Mouse (Mus musculus) brown adipose tissue, adult 24 weeks (tissue): Measurements from ENCODE around the gene Ears2. TPM values are rescaled to one million over a fixed set of nuclear protein-coding genes. Genes with fewer than 3 reads are reported as not detected.

Experiments
- H3K27ac ChIP-seq: fragments of 200-500 bp; replicated peaks from 2 replicates; pipeline ENCODE4 v1.5.1; 2012; ENCODE audit warnings: low read depth, mild to moderate bottlenecking, low read length
- H3K4me1 ChIP-seq: fragments of 200-500 bp; 2 replicates; pipeline ENCODE4 v1.6.1; 2012; ENCODE audit warnings: low read length, mixed read lengths; ENCODE audit not compliant: control insufficient read depth, insufficient read depth, insufficient read length
- H3K4me3 ChIP-seq: fragments of 200-500 bp; 2 replicates; pipeline ENCODE4 v1.5.1; 2012; ENCODE audit warnings: low read depth, mild to moderate bottlenecking, low read length, moderate library complexity; ENCODE audit not compliant: insufficient read depth
- polyA plus RNA-seq: library from polyadenylated mRNA; stranded (reverse); fragments of >200 nt; gene quantifications from 2 replicates; pipeline ENCODE4 v1.2.4, GENCODE M21; 2012; ENCODE audit not compliant: missing spikeins, insufficient read depth, insufficient read length

Ears2 gene
- polyA plus RNA-seq, 1 experiment, result 4.8 TPM

GRCm38 (mm10) chr7:122066102-122066944 lies 740 bp downstream of the Ears2 start:
- Histone ChIP-seq H3K27ac (peak overlapping the region; percentile 94), H3K4me3 (peak overlapping the region; percentile 90), H3K4me1 (peaks cover 4% of the 10 kb centered on the region; the same call in 1 of the 2 replicates)

GRCm38 (mm10) chr7:122065656-122066055 lies 1.4 kb downstream of the Ears2 start:
- Histone ChIP-seq H3K4me1 (peaks cover 4% of the 10 kb centered on the region; the same call in 1 of the 2 replicates), H3K4me3 (no peak overlapping the region), H3K27ac (no peak overlapping the region)

GRCm38 (mm10) chr7:122056633-122057032 lies 10.4 kb downstream of the Ears2 start:
- no peak overlapping the region for H3K27ac ChIP-seq
- H3K4me3 ChIP-seq, result no peak overlapping the region
- H3K4me1 ChIP-seq, result no peaks in the 10 kb centered on the region

GRCm38 (mm10) chr7:122050834-122051233 lies 16.2 kb downstream of the Ears2 start:
- Histone ChIP-seq H3K4me3 (no peak overlapping the region), H3K4me1 (no peaks in the 10 kb centered on the region), H3K27ac (no peak overlapping the region)

DNA sequence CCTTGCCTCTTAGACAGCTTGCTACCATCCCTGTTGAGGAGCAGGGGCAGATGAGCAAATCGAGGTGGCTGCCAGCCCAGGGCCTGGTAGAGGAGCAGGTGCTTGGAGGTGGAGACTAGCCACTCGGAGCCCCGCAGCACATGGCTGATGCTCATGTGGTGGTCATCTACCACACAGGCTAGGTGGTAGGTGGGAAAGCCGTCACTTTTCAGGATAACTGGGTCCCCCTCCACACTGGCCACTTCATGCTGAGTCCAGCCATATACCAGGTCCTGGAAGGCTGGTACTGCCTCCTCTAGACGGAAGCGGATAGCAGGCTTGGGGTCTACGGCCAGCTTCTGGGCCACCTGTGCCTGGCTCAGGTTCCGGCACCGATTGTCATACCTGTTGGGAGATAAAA lies 18.9 kb downstream of the Ears2 start:
- no peaks in the 10 kb centered on the region for H3K4me1 ChIP-seq
- no peak overlapping the region for H3K4me3 ChIP-seq
- H3K27ac ChIP-seq, result no peak overlapping the region

- no peak overlapping the region for H3K27ac ChIP-seq
- H3K4me1 ChIP-seq, result no peaks in the 10 kb centered on the region
- no peak overlapping the region for H3K4me3 ChIP-seq
These were observed 20.2 kb downstream of the Ears2 start for GRCm38 (mm10) chr7:122046813-122047212.

GRCm38 (mm10) chr7:122045711-122046110 lies 21.4 kb downstream of the Ears2 start:
- Histone ChIP-seq H3K4me1 (no peaks in the 10 kb centered on the region), H3K27ac (no peak overlapping the region), H3K4me3 (no peak overlapping the region)

- Histone ChIP-seq H3K4me1 (no peaks in the 10 kb centered on the region), H3K27ac (no peak overlapping the region), H3K4me3 (no peak overlapping the region)
These were observed 21.9 kb downstream of the Ears2 start for GRCm38 (mm10) chr7:122045181-122045634.

- Histone ChIP-seq H3K4me3 (no peak overlapping the region), H3K27ac (no peak overlapping the region), H3K4me1 (no peaks in the 10 kb centered on the region)
These were observed 23.0 kb downstream of the Ears2 start for GRCm38 (mm10) chr7:122044106-122044505.

DNA sequence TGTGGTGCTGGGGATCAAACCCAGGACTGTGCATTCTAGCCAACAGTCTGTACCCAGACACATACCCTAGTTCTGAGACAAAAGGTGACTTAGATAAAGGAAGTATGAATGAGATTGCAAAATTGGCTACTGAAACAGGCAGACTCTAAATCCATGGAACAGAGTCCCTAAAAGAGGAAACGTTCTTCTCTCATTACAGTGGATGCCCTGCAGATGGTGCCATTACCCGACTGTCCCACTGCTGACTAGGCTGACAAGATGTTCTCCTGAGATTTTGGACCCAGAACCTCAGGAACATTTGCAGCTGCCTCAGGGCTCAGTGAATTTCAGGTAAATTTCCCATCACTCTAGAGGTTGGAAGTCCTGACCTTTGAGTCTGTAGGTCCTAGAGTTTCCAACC lies 32.7 kb downstream of the Ears2 start:
- Histone ChIP-seq H3K27ac (no peak overlapping the region), H3K4me3 (no peak overlapping the region), H3K4me1 (no peaks in the 10 kb centered on the region)

- H3K27ac ChIP-seq, result no peak overlapping the region
These were observed 33.7 kb downstream of the Ears2 start for GRCm38 (mm10) chr7:122033371-122033770.

GRCm38 (mm10) chr7:122022131-122022530 lies 44.9 kb downstream of the Ears2 start:
- Histone ChIP-seq H3K4me3 (no peak overlapping the region), H3K4me1 (peaks cover 8% of the 10 kb centered on the region; the same call in 1 of the 2 replicates), H3K27ac (no peak overlapping the region)

More at GRCm38 (mm10) chr7:122033371-122033770, 33.7 kb downstream of the Ears2 start:
- no peaks in the 10 kb centered on the region for H3K4me1 ChIP-seq
- H3K4me3 ChIP-seq, result no peak overlapping the region

DNA sequence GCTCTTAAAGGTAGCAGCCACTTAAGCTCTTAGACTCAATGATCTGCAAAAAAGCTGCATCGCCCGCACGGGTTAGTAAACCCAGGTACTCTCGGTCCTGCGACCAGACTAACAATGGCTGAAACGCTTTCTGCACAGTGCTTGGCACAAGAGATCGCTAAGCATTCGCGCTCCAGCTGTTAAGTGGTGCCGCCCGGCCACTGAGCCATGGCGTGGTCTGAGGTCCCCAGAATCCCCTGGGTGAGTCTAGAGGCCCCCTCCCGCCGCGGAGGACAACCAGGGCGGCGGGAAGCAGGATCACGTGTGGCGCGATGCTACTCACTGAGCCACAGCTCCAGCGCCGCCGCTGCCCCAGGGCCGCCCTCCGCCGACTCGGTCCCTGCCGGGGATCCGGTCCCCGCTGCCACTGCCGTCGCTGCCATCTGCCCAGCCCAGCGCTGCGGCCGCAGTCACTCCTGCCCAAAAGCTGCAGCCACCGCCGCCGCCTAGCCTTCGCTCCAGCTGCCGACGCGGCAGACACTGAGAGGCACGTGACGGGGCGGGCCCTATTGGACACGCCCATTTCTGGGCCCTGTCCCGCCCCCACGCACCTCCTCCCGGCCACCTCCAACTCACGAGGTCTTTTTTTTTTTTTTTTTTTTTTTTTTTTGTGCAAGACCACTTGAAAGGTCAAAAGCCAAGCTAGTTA lies 46.3 kb downstream of the Ears2 start, which contains the start of gene Gga2:
Gene Gga2, minus strand, starts transcription at position 556 of the 688 bp plus-strand sequence.
- H3K4me3 ChIP-seq, result peak within 1 kb of the TSS; percentile 88
- peak within 1 kb of the TSS; percentile 53 for H3K27ac ChIP-seq
- H3K4me1 ChIP-seq, result peaks cover 8% of the 10 kb centered on the region; the same call in 1 of the 2 replicates

DNA sequence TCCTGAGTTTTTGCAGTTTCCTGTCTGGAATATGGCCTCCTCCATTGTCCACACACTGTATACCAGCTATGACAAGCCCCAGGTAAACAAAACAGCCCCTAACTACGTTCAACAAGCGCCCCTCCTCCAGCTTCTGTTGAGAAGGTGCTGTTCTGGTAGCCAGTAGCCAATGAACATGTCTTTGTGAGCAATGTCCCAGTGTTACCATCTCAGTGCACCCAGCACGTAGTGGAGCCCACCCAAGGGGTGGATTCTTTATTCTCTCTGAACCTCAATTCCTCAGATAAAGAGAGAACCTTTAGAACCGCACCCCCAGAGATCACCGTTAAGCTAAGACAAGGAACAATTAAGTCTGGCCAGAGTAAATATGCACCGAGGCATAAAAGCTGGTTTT lies 46.8 kb downstream of the Ears2 start:
- Histone ChIP-seq H3K4me1 (peaks cover 8% of the 10 kb centered on the region; the same call in 1 of the 2 replicates), H3K4me3 (peak overlapping the region; percentile 88), H3K27ac (no peak overlapping the region)

GRCm38 (mm10) chr7:122018978-122019377 lies 48.1 kb downstream of the Ears2 start:
- no peak overlapping the region for H3K27ac ChIP-seq
- H3K4me3 ChIP-seq, result no peak overlapping the region
- H3K4me1 ChIP-seq, result peaks cover 11% of the 10 kb centered on the region
